Mouse (Mus musculus) liver, postnatal 0 days (tissue): Measurements from ENCODE around the gene Fbxl16.

ENCODE experiments used
- CTCF ChIP-seq: sonication (generic); IDR thresholded peaks from 2 replicates; pipeline ENCODE4 v1.5.1; 2016; ENCODE audit warnings: antibody characterized with exemption, low read depth
- EP300 ChIP-seq: IDR thresholded peaks from 2 replicates; pipeline ENCODE4 v1.6.1; 2016; ENCODE audit warnings: antibody characterized with exemption, low read depth, mild to moderate bottlenecking

- TF ChIP-seq CTCF (no peak), EP300 (no peak)
These were observed 25.8 kb upstream of the Fbxl16 start for GRCm38 (mm10) chr17:25783086-25783485.
